Mouse (Mus musculus) thymus, adult 2 months (tissue): ENCODE measurements at regions not wholly inside any gene's neighbourhood (a gene's known extent, or its start where the extent isn't known, plus 50 kb on each side); places are given as distances from the start of the nearest gene placed in this dataset.

Experiments used
- DNase-seq: peaks from one replicate; pipeline ENCODE4 v3.0.0; 2021
- H3K27ac ChIP-seq: fragments of 200-500 bp; 2 replicates; pipeline ENCODE4 v1.5.1; 2012; ENCODE audit warnings: low read length, control low read depth; ENCODE audit not compliant: control insufficient read depth, insufficient read depth
- H3K27me3 ChIP-seq: fragments of 200-500 bp; 2 replicates; pipeline ENCODE4 v1.6.1; 2012; ENCODE audit warnings: mild to moderate bottlenecking, low read length, moderate library complexity, mixed read lengths; ENCODE audit not compliant: control insufficient read depth, insufficient read depth
- H3K36me3 ChIP-seq: fragments of 200-500 bp; 2 replicates; pipeline ENCODE4 v1.6.1; 2012; ENCODE audit warnings: mild to moderate bottlenecking, low read length, moderate library complexity; ENCODE audit not compliant: control insufficient read depth, insufficient read depth
- H3K4me1 ChIP-seq: fragments of 200-500 bp; replicated peaks from 2 replicates; pipeline ENCODE4 v1.6.1; 2012; ENCODE audit warnings: low read length; ENCODE audit not compliant: control insufficient read depth, insufficient read depth
- H3K4me3 ChIP-seq: fragments of 200-500 bp; 2 replicates; pipeline ENCODE4 v1.5.1; 2012; ENCODE audit warnings: mild to moderate bottlenecking, low read length, control low read depth, moderate library complexity; ENCODE audit not compliant: control insufficient read depth, insufficient read depth
- CTCF ChIP-seq: fragments of 200-500 bp; IDR thresholded peaks from 2 replicates; pipeline ENCODE4 v1.5.1; 2012; ENCODE audit warnings: mild to moderate bottlenecking, control low read depth, low read length, moderate library complexity, borderline replicate concordance; ENCODE audit not compliant: control insufficient read depth, poor library complexity, insufficient read depth; ENCODE audit errors: extremely low read depth
- POLR2A ChIP-seq: fragments of 200-500 bp; IDR thresholded peaks from 2 replicates; pipeline ENCODE4 v1.6.1; 2012; ENCODE audit warnings: mild to moderate bottlenecking, low read length, control low read depth, moderate library complexity; ENCODE audit not compliant: control insufficient read depth, poor library complexity, insufficient read depth; ENCODE audit errors: extremely low read depth
- WGBS: fragments of 180-500 bp; shearing (Covaris S2); methylation state at CpG from one replicate; pipeline ENCODE4 v1.1.7; 2018; 5-methylcytosine and 5-hydroxymethylcytosine counted together

DNA sequence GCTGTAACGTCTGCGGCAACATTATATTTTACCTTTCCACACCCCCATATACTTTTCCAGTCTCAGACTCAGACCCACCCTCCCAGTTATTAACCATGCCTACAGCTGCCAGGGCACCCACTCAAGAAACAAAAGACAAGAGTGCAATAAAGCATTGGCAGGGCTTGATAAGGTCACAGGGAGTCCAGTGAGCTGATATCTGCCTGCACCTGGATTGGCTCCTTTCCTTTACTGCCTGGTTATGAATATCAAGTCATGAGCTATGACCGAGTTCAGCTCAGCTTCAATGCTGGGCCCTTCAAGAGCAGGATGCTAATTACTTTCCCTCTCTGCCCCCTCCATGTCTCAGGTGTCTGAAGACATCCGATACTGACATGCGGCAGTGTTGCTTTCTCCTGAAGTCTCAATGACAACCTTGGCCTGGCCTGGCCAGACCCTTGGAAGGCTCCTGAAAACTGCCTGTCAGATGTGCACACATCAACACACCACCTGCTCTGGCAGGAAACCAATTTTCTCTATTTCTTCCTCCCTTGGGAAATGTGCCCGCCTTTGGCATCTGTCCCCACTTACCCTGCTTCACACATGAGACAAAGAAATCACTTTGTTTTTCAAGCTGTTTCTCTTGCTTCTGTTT is 286.3 kb downstream of the Pik3r1 start:
- Histone ChIP-seq H3K4me3 (no peak overlapping the region), H3K4me1 (peaks cover 3% of the 10 kb centered on the region), H3K27me3 (no peaks in the 10 kb centered on the region), H3K27ac (no peak overlapping the region), H3K36me3 (no peaks in the 10 kb centered on the region)
- no peak for DNase-seq
- WGBS, result 81% methylated on average over 6 of the region's 6 CpGs
- no peak for TF ChIP-seq CTCF
- TF ChIP-seq POLR2A, result no peak

DNA sequence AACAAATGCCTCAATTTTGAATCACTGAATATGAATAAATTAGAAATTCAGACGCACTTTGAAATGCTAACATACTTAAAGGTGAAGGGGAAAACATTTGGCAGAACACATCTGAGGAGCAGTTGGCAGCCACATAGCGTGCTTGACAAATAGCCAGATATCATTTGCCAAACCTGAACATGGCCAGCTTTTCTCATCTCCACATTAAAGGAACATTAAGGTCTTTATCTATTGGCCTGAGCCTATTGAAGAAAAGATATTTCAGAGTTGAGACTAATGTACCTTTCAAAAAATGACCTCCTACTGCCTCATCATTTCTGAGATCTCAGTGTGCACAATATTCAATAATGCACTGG is 288.7 kb downstream of the Pik3r1 start:
- no peak for TF ChIP-seq CTCF
- no peak for TF ChIP-seq POLR2A
- 97% methylated on average over 2 of the region's 2 CpGs for WGBS
- Histone ChIP-seq H3K27ac (no peak overlapping the region), H3K27me3 (no peaks in the 10 kb centered on the region), H3K36me3 (no peaks in the 10 kb centered on the region), H3K4me1 (peaks cover 3% of the 10 kb centered on the region), H3K4me3 (no peak overlapping the region)
- no peak for DNase-seq

DNA sequence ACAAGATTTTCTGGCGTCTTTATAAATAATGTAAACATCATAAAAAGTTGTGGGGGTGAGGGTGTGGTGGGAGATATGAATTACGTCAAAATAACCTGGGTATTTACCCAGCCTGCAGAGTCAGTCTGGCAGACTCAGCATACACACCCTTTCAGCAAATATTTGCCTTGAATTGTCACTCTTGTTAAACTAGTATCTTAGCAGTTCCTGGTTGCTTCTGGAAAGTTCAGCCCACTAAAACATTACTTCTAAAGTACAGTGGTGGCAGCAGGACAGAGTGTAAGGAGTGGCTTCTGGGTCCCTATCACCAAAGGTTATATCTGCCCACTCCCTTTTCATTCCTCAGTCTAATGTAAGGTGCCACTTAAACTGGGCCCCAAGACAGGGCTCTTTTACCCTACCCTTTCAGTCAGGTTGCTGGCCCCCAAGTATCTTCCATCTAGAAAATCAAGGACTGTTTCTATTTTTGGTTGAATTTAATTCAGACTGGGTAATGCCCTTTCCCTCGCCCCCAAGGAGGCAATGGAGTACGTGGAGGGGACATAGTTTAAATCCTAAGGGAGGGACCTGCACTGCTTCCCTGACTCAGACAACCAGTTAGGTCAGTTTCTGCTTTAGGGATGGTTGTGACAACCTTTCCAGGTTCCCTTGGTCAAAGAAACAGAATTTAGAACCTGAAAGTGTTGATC is 289.3 kb downstream of the Pik3r1 start:
- TF ChIP-seq POLR2A (no peak), CTCF (no peak)
- H3K27me3 ChIP-seq, result no peaks in the 10 kb centered on the region
- no peaks in the 10 kb centered on the region for H3K36me3 ChIP-seq
- WGBS, result 92% methylated on average over 4 of the region's 4 CpGs
- no peak overlapping the region for H3K27ac ChIP-seq
- no peak overlapping the region for H3K4me3 ChIP-seq
- peaks cover 3% of the 10 kb centered on the region for H3K4me1 ChIP-seq
- no peak for DNase-seq

DNA sequence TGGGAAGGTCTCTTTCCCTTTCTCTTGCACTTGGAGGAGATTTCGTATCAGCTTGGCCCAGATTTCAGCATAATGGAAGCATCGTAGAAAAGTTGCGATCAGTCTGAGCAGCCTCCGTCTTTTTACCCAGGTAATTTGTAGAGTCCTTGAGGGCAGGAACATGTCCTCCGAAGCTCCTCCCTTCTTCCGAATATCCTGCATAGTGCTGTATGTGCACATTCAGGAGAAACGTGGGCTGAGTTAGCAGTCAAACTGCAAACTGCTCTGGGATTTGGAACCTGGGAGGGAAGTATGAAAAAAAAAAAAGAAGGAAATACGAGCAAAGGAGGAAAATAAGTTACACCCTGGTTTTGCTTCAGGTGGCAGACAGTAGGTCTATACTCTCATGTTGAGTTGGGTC is 294.7 kb downstream of the Pik3r1 start:
- no peaks in the 10 kb centered on the region for H3K27me3 ChIP-seq
- no peak overlapping the region for H3K4me3 ChIP-seq
- no peak for DNase-seq
- H3K36me3 ChIP-seq, result no peaks in the 10 kb centered on the region
- 96% methylated on average over 8 of the region's 8 CpGs for WGBS
- TF ChIP-seq CTCF (no peak), POLR2A (no peak)
- no peak overlapping the region for H3K27ac ChIP-seq
- H3K4me1 ChIP-seq, result no peaks in the 10 kb centered on the region

DNA sequence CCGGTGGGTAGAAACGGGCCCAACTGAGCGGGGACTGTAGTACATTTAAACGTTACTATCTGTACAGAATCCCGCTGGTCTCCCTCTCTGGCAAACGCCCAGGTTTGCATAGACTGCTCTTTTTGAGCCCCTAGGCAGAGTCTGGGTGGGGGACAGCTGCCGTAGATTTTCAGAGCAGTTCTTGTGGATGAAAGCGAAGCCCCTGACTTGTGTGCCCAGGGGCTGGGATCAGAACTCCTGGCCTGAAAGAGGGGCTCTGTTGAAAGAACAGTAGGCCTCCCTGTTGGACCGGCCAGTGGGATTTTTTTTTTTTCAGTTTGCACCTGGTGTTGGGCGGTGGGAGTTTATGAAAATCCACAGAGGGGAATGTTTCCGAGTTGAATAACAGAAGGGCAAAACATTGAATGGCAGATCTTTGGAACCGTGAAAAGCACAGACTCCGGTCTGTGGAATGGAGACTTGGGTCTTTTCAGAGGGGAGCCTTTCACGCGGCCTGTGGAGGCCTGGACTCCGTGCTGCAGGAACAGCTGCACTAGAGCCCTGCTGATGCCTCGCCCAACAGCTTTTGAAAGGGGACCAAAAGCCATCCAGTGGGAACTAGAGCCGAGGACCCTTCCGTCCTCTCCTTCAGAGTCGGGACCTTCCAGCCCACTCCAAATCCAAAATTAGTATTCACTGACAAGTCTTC is 297.3 kb downstream of the Pik3r1 start:
- 97% methylated on average over 20 of the region's 20 CpGs for WGBS
- no peak for DNase-seq

DNA sequence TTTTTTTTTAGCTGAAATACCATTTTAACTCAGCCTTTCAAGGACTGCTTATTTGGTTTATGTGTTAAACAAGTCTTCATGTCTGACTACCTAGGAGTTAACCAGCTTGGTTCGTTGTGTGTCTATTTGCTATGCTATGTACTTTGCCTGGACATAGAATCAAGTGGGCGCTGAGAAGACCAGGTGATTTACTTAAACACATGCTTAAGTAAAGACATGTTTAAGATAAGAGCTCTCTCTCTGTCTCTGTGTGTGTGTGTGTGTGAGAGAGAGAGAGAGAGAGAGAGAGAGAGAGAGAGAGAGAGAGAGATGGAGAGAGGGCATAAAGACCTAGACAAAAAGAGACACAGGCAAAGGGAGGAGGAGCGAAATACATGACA is 302.3 kb downstream of the Pik3r1 start:
- Histone ChIP-seq H3K27me3 (no peaks in the 10 kb centered on the region), H3K27ac (no peak overlapping the region), H3K4me3 (no peak overlapping the region), H3K4me1 (no peaks in the 10 kb centered on the region), H3K36me3 (no peaks in the 10 kb centered on the region)
- TF ChIP-seq CTCF (no peak), POLR2A (no peak)
- no peak for DNase-seq
- WGBS, result 95% methylated on average over 3 of the region's 3 CpGs

More for the DNA sequence above, 297.3 kb downstream of the Pik3r1 start:
- no peaks in the 10 kb centered on the region for H3K27me3 ChIP-seq
- no peaks in the 10 kb centered on the region for H3K4me1 ChIP-seq
- TF ChIP-seq POLR2A (no peak), CTCF (no peak)
- H3K36me3 ChIP-seq, result no peaks in the 10 kb centered on the region
- no peak overlapping the region for H3K4me3 ChIP-seq
- no peak overlapping the region for H3K27ac ChIP-seq
